Mouse (Mus musculus) embryo, embryonic 9.5 days (tissue): ENCODE measurements around the gene Tex48.

ENCODE experiments used
- DNase-seq: peaks from one replicate; pipeline ENCODE4 v3.0.0-alpha.2; 2017; ENCODE audit errors: extremely low spot score

Gene Tex48

GRCm38 (mm10) chr4:63595259-63595658 lies 27.0 kb downstream of the Tex48 start:
- no peak for DNase-seq

GRCm38 (mm10) chr4:63594459-63595110 lies 27.6 kb downstream of the Tex48 start:
- DNase-seq = no peak

GRCm38 (mm10) chr4:63590538-63590937 lies 31.7 kb downstream of the Tex48 start:
- no peak for DNase-seq

GRCm38 (mm10) chr4:63589987-63590386 lies 32.2 kb downstream of the Tex48 start:
- DNase-seq = no peak

- no peak for DNase-seq
Observed at GRCm38 (mm10) chr4:63586240-63586639, 36.0 kb downstream of the Tex48 start.

- DNase-seq = no peak
Observed at GRCm38 (mm10) chr4:63585216-63585615, 37.0 kb downstream of the Tex48 start.

- peak; percentile 48 for DNase-seq
Observed at GRCm38 (mm10) chr4:63582580-63582979, 39.6 kb downstream of the Tex48 start.

GRCm38 (mm10) chr4:63580078-63580477 lies 42.1 kb downstream of the Tex48 start:
- DNase-seq = peak; percentile 45

- DNase-seq = no peak
Observed at GRCm38 (mm10) chr4:63579649-63580048, 42.6 kb downstream of the Tex48 start.

- no peak for DNase-seq
Observed at GRCm38 (mm10) chr4:63572621-63573020, 49.6 kb downstream of the Tex48 start.

- DNase-seq = no peak
Observed at GRCm38 (mm10) chr4:63570208-63570781, 51.9 kb downstream of the Tex48 start.

- no peak for DNase-seq
Observed at GRCm38 (mm10) chr4:63569322-63569721, 52.9 kb downstream of the Tex48 start.

- no peak for DNase-seq
Observed at GRCm38 (mm10) chr4:63567712-63568390, 54.4 kb downstream of the Tex48 start.

- no peak for DNase-seq
Observed at GRCm38 (mm10) chr4:63562742-63563141, 59.5 kb downstream of the Tex48 start.

GRCm38 (mm10) chr4:63561861-63562675 lies 60.2 kb downstream of the Tex48 start:
- no peak for DNase-seq

GRCm38 (mm10) chr4:63560079-63560478 lies 62.1 kb downstream of the Tex48 start:
- DNase-seq = no peak

GRCm38 (mm10) chr4:63559127-63559697 lies 63.0 kb downstream of the Tex48 start:
- DNase-seq = no peak

- peak; percentile 86 for DNase-seq
Observed at GRCm38 (mm10) chr4:63558407-63559081, 63.7 kb downstream of the Tex48 start, which contains the start of gene Tmem268. TSS of gene Tmem268 (plus strand) at chr4:63558781.

- DNase-seq = peak; percentile 30
Observed at GRCm38 (mm10) chr4:63557124-63558059, 64.8 kb downstream of the Tex48 start.
